Mouse (Mus musculus): Measurements from ENCODE around the gene Mkrn1. TPM values are rescaled to one million over a fixed set of nuclear protein-coding genes. Genes with fewer than 3 reads are reported as not detected.
A peak's percentile ranks its signal among the peaks of the same experiment; 100 is the strongest.
"Not testable (repeated sequence)": the region's sequence is repeated elsewhere in the genome, so short reads cannot be mapped to it uniquely, and the experiment has no call there.

Gene Mkrn1
- polyA plus RNA-seq, 1 experiment from 2014 or later: 63.5 TPM

DNA sequence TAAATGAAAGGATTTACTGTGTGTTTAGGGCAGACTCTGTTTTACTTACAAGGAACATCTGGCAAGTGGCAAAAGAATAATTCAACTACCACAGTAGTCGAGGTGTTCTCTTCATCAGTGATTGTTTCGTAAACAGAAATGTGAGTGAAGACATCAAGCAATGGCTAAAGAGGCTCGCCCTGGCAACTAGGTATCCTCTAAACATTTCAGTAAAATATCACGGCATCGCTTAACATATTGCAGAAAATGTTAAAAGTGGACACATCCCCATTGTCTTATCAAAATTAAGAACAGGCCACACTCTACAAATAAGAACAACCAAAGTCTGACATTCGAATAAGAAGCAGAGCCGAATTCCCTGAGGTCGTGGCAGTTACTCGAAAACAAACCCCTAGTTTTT, 43.5 kb downstream of the Mkrn1 start:
- H3K9me3 ChIP-seq (ENCODE audit: control insufficient read depth, low read length): no peaks in the 10 kb centered on the region
- WGBS: 12% methylated on average over 9 of the region's 9 CpGs
- H3K4me3 ChIP-seq (ENCODE audit: low read length): peak overlapping the region; percentile 93
- H3K4me2 ChIP-seq (ENCODE audit: low read depth, low read length): peak overlapping the region; percentile 80
- peak overlapping the region; percentile 95 for H3K9ac ChIP-seq (ENCODE audit: low read depth, low read length)
- H3K27ac ChIP-seq (ENCODE audit: low read length): no peak overlapping the region
- ATAC-seq: no peak
- H3K27me3 ChIP-seq (replicated peaks; ENCODE audit: control insufficient read depth, insufficient read depth, low read length): no peaks in the 10 kb centered on the region
- no peaks in the 10 kb centered on the region for H3K36me3 ChIP-seq (ENCODE audit: control insufficient read depth, insufficient read depth, low read length)
- H3K4me1 ChIP-seq (ENCODE audit: control insufficient read depth, insufficient read depth, low read length): peaks cover 24% of the 10 kb centered on the region

GRCm38 (mm10) chr6:39373301-39373955, 46.8 kb downstream of the Mkrn1 start:
- ATAC-seq: no peak
- H3K9me3 ChIP-seq (ENCODE audit: control insufficient read depth, low read length): no peaks in the 10 kb centered on the region
- H3K27me3 ChIP-seq (replicated peaks; ENCODE audit: control insufficient read depth, insufficient read depth, low read length): no peaks in the 10 kb centered on the region
- H3K27ac ChIP-seq (ENCODE audit: low read length): 0 out of 2 replicates have a peak overlapping the region, but pooled peaks have one; percentile 16
- no peaks in the 10 kb centered on the region for H3K36me3 ChIP-seq (ENCODE audit: control insufficient read depth, insufficient read depth, low read length)
- WGBS: 35% methylated on average over 4 of the region's 4 CpGs
- H3K4me1 ChIP-seq (ENCODE audit: control insufficient read depth, insufficient read depth, low read length): peaks cover 21% of the 10 kb centered on the region
- no peak overlapping the region for H3K4me3 ChIP-seq (ENCODE audit: low read length)
- H3K9ac ChIP-seq (ENCODE audit: low read depth, low read length): no peak overlapping the region
- H3K4me2 ChIP-seq (ENCODE audit: low read depth, low read length): no peak overlapping the region

DNA sequence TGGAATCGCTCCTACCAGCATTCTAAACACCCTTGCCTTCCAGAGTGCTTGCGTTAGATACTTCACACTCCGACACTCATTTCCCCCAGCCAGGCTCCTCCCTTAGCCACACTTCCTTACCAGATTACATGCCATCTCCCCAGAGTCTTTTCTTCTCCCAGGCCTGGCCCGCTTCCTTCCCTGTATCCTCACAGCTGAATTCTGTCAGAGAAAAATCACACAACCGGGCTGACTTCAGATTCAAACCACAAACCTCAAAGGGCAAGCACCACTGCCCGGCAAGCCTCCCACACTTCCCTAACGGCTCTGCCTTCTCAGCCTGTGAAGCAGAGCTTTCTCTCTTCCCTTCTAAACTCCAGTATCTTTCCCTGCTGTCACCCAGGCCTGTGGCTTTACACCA, 47.5 kb downstream of the Mkrn1 start:
- no peak overlapping the region for H3K9ac ChIP-seq (ENCODE audit: low read depth, low read length)
- no peak overlapping the region for H3K4me2 ChIP-seq (ENCODE audit: low read depth, low read length)
- no peaks in the 10 kb centered on the region for H3K36me3 ChIP-seq (ENCODE audit: control insufficient read depth, insufficient read depth, low read length)
- ATAC-seq: no peak
- H3K4me1 ChIP-seq (ENCODE audit: control insufficient read depth, insufficient read depth, low read length): peaks cover 21% of the 10 kb centered on the region
- WGBS: 33% methylated on average over 7 of the region's 7 CpGs
- no peaks in the 10 kb centered on the region for H3K9me3 ChIP-seq (ENCODE audit: control insufficient read depth, low read length)
- no peak overlapping the region for H3K4me3 ChIP-seq (ENCODE audit: low read length)
- H3K27me3 ChIP-seq (replicated peaks; ENCODE audit: control insufficient read depth, insufficient read depth, low read length): no peaks in the 10 kb centered on the region
- H3K27ac ChIP-seq (ENCODE audit: low read length): 0 out of 2 replicates have a peak overlapping the region, but pooled peaks have one; percentile 16

- no peaks in the 10 kb centered on the region for H3K27me3 ChIP-seq (replicated peaks; ENCODE audit: control insufficient read depth, insufficient read depth, low read length)
- no peaks in the 10 kb centered on the region for H3K36me3 ChIP-seq (ENCODE audit: control insufficient read depth, insufficient read depth, low read length)
- H3K4me1 ChIP-seq (ENCODE audit: control insufficient read depth, insufficient read depth, low read length): peaks cover 21% of the 10 kb centered on the region
- no peak overlapping the region for H3K9ac ChIP-seq (ENCODE audit: low read depth, low read length)
- no peaks in the 10 kb centered on the region for H3K9me3 ChIP-seq (ENCODE audit: control insufficient read depth, low read length)
- H3K4me2 ChIP-seq (ENCODE audit: low read depth, low read length): no peak overlapping the region
- H3K27ac ChIP-seq (ENCODE audit: low read length): no peak overlapping the region
- ATAC-seq: no peak
- H3K4me3 ChIP-seq (ENCODE audit: low read length): no peak overlapping the region
Measured at GRCm38 (mm10) chr6:39372042-39372441, 48.2 kb downstream of the Mkrn1 start.

GRCm38 (mm10) chr6:39369631-39370030, 50.6 kb downstream of the Mkrn1 start:
- 78% methylated on average over 3 of the region's 3 CpGs for WGBS

DNA sequence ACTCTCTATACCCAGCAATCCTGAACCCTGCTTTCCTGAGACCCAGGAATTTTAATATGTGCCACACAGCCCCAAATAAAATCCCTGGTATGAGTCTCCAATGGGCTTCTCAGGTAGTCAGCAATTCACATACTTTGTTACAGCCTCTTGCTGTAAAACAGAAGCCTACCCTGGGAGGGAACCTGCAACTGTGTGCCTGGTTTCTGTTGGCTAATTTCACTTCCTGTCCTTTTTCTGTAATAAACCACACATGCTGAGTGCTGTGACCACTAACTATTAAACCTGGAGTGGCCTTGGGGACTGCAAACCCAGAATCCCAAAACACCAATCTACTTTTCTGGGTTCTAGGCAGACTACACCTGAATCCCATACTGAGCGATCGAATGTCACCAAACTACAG, 57.6 kb downstream of the Mkrn1 start:
- Histone ChIP-seq H3K27ac (ENCODE audit: low read length) (no peak overlapping the region), H3K36me3 (ENCODE audit: control insufficient read depth, insufficient read depth, low read length) (peaks cover 8% of the 10 kb centered on the region; the same call in 1 of the 2 replicates), H3K4me1 (ENCODE audit: control insufficient read depth, insufficient read depth, low read length) (no peaks in the 10 kb centered on the region), H3K4me3 (ENCODE audit: low read length) (no peak overlapping the region), H3K27me3 (replicated peaks; ENCODE audit: control insufficient read depth, insufficient read depth, low read length) (no peaks in the 10 kb centered on the region), H3K4me2 (ENCODE audit: low read depth, low read length) (no peak overlapping the region), H3K9me3 (ENCODE audit: control insufficient read depth, low read length) (no peaks in the 10 kb centered on the region), H3K9ac (ENCODE audit: low read depth, low read length) (no peak overlapping the region)
- no peak for ATAC-seq
- 95% methylated on average over 2 of the region's 2 CpGs for WGBS

More at GRCm38 (mm10) chr6:39369631-39370030, 50.6 kb downstream of the Mkrn1 start:
- no peak overlapping the region for H3K4me2 ChIP-seq (ENCODE audit: low read depth, low read length)
- ATAC-seq: no peak
- no peak overlapping the region for H3K27ac ChIP-seq (ENCODE audit: low read length)
- H3K4me1 ChIP-seq (ENCODE audit: control insufficient read depth, insufficient read depth, low read length): peaks cover 8% of the 10 kb centered on the region; the same call in 1 of the 2 replicates
- H3K27me3 ChIP-seq (replicated peaks; ENCODE audit: control insufficient read depth, insufficient read depth, low read length): no peaks in the 10 kb centered on the region
- no peak overlapping the region for H3K9ac ChIP-seq (ENCODE audit: low read depth, low read length)
- no peaks in the 10 kb centered on the region for H3K9me3 ChIP-seq (ENCODE audit: control insufficient read depth, low read length)
- peaks cover 7% of the 10 kb centered on the region; the same call in 1 of the 2 replicates for H3K36me3 ChIP-seq (ENCODE audit: control insufficient read depth, insufficient read depth, low read length)
- no peak overlapping the region for H3K4me3 ChIP-seq (ENCODE audit: low read length)

DNA sequence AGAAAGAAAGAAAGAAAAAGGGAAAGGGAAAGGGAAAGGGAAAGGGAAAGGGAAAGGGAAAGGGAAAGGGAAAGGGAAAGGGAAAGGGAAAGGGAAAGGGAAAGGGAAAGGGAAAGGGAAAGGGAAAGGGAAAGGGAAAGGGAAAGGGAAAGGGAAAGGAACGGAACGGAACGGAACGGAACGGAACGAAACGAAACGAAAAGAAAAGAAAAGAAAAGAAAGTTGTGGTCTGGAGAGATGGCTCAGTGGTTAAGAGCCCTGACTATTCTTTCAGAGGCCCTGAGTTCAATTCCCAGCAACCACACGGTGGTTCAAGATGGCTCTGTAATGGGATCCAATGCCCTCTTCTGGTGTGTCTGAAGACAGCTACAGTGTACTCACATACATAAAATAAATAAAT, 61.1 kb downstream of the Mkrn1 start:
- not testable (repeated sequence) for H3K4me2 ChIP-seq (ENCODE audit: low read depth, low read length); H3K9me3 ChIP-seq (ENCODE audit: control insufficient read depth, low read length); H3K27ac ChIP-seq (ENCODE audit: low read length); H3K36me3 ChIP-seq (ENCODE audit: control insufficient read depth, insufficient read depth, low read length); H3K4me3 ChIP-seq (ENCODE audit: low read length); ATAC-seq; H3K4me1 ChIP-seq (ENCODE audit: control insufficient read depth, insufficient read depth, low read length); H3K27me3 ChIP-seq (replicated peaks; ENCODE audit: control insufficient read depth, insufficient read depth, low read length); H3K9ac ChIP-seq (ENCODE audit: low read depth, low read length)
- WGBS: 96% methylated on average over 9 of the region's 9 CpGs

GRCm38 (mm10) chr6:39348946-39349345, 71.3 kb downstream of the Mkrn1 start:
- no peak overlapping the region for H3K27ac ChIP-seq (ENCODE audit: low read length)
- no peak overlapping the region for H3K4me2 ChIP-seq (ENCODE audit: low read depth, low read length)
- H3K4me3 ChIP-seq (ENCODE audit: low read length): no peak overlapping the region
- peaks cover 19% of the 10 kb centered on the region; the same call in 1 of the 2 replicates for H3K36me3 ChIP-seq (ENCODE audit: control insufficient read depth, insufficient read depth, low read length)
- no peak for ATAC-seq
- no peaks in the 10 kb centered on the region for H3K4me1 ChIP-seq (ENCODE audit: control insufficient read depth, insufficient read depth, low read length)
- WGBS: 83% methylated on average over 6 of the region's 6 CpGs
- H3K9me3 ChIP-seq (ENCODE audit: control insufficient read depth, low read length): no peaks in the 10 kb centered on the region
- H3K9ac ChIP-seq (ENCODE audit: low read depth, low read length): no peak overlapping the region
- H3K27me3 ChIP-seq (replicated peaks; ENCODE audit: control insufficient read depth, insufficient read depth, low read length): no peaks in the 10 kb centered on the region

GRCm38 (mm10) chr6:39347880-39348814, 72.1 kb downstream of the Mkrn1 start:
- Histone ChIP-seq H3K27ac (ENCODE audit: low read length) (no peak overlapping the region), H3K9me3 (ENCODE audit: control insufficient read depth, low read length) (no peaks in the 10 kb centered on the region), H3K4me3 (ENCODE audit: low read length) (no peak overlapping the region), H3K27me3 (replicated peaks; ENCODE audit: control insufficient read depth, insufficient read depth, low read length) (no peaks in the 10 kb centered on the region), H3K9ac (ENCODE audit: low read depth, low read length) (no peak overlapping the region), H3K4me2 (ENCODE audit: low read depth, low read length) (no peak overlapping the region), H3K36me3 (ENCODE audit: control insufficient read depth, insufficient read depth, low read length) (peaks cover 19% of the 10 kb centered on the region; the same call in 1 of the 2 replicates), H3K4me1 (ENCODE audit: control insufficient read depth, insufficient read depth, low read length) (no peaks in the 10 kb centered on the region)
- no peak for ATAC-seq
- 53% methylated on average over 4 of the region's 4 CpGs for WGBS
